ENCODE assay signal across 16 mouse cellular contexts in the genomic region with DNA sequence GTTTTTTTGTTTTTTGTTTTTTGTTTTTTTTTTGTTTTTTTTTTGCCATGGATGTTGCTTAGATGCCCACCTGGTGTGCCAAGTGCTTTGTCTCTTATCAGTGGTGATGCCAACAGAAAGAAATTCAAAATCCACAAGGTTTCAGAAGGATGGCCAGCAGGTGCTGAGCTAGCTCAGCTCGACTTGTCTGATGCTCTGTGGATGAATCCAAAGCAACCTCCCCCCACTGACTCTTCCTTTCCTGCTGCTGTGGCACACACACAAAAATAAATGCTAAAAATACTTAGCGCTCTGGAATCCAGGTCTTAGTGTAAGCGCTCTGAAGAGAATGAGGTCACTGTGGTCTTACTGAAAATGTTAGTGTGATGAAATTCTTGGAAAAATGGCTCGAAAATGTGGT. TPM values are rescaled to one million over a fixed set of nuclear protein-coding genes. Genes with fewer than 3 reads are reported as not detected.
DNase-seq lines count a peak whose midpoint lies in the region; ATAC-seq and TF ChIP-seq lines count a peak whose summit lies in the region.
"Had no signal": no experiment of that assay in that cellular context is flagged by ENCODE, and none has a peak within 500 bp of the region (broad histone marks: within the 10 kb centered on the region; RNA-seq: fewer than 3 reads in every experiment).

No protein-coding gene starts in this region.

- H3K4me3 ChIP-seq in midbrain, embryonic 14.5 days (replicated peaks; ENCODE audit: low read depth, low read length) = no peak overlapping the region
- H3K4me3 ChIP-seq in midbrain, embryonic 11.5 days (ENCODE audit: low read depth, low read length) = no peak overlapping the region
- H3K4me3 ChIP-seq in cerebellum, adult 2 months (replicated peaks; ENCODE audit: insufficient read depth, low read depth, low read length) = no peak overlapping the region
- H3K4me3 ChIP-seq: embryonic facial prominence, embryonic 13.5 days; forebrain, embryonic 10.5 days; heart, embryonic 15.5 days; limb, embryonic 15.5 days had no signal

- no peaks in the 10 kb centered on the region for H3K27me3 ChIP-seq in midbrain, embryonic 14.5 days (ENCODE audit: control insufficient read depth, insufficient read depth, low read length)
- H3K27me3 ChIP-seq in midbrain, embryonic 11.5 days (ENCODE audit: control insufficient read depth, insufficient read depth, low read length) = no peaks in the 10 kb centered on the region
- no peaks in the 10 kb centered on the region for H3K27me3 ChIP-seq in cerebellum, adult 2 months (ENCODE audit: control insufficient read depth, insufficient read depth, low read length)
- H3K27me3 ChIP-seq: embryonic facial prominence, embryonic 13.5 days; heart, embryonic 15.5 days; limb, embryonic 15.5 days had no signal

- 0 out of 2 replicates have a peak, but pooled peaks cover 10% of the 10 kb centered on the region for H3K36me3 ChIP-seq in midbrain, embryonic 14.5 days (ENCODE audit: control insufficient read depth, insufficient read depth, low read length)
- H3K36me3 ChIP-seq in midbrain, embryonic 11.5 days (ENCODE audit: control insufficient read depth, insufficient read depth, low read length) = no peaks in the 10 kb centered on the region
- H3K36me3 ChIP-seq: embryonic facial prominence, embryonic 13.5 days; heart, embryonic 15.5 days; limb, embryonic 15.5 days had no signal

- no peaks in the 10 kb centered on the region; the same call in 1 of the 2 replicates for H3K4me1 ChIP-seq in midbrain, embryonic 14.5 days (ENCODE audit: control insufficient read depth, insufficient read depth, low read length)
- peaks cover 7% of the 10 kb centered on the region for H3K4me1 ChIP-seq in midbrain, embryonic 11.5 days (ENCODE audit: control insufficient read depth, insufficient read depth, low read length)
- peaks cover 24% of the 10 kb centered on the region for H3K4me1 ChIP-seq in cerebellum, adult 2 months (ENCODE audit: control insufficient read depth, insufficient read depth, low read length)
- H3K4me1 ChIP-seq: embryonic facial prominence, embryonic 13.5 days; heart, embryonic 15.5 days; limb, embryonic 15.5 days had no signal

- TF ChIP-seq CTCF in cerebellum, adult 2 months (IDR thresholded peaks at IDR 0.05; ENCODE audit: borderline replicate concordance, insufficient read depth, low read depth, low read length) = peak; percentile 23; the same call in 1 of the 2 replicates

- H3K4me2 ChIP-seq in midbrain, embryonic 14.5 days (ENCODE audit: low read length) = no peak overlapping the region
- no peak overlapping the region for H3K4me2 ChIP-seq in midbrain, embryonic 11.5 days
- H3K4me2 ChIP-seq: embryonic facial prominence, embryonic 13.5 days; heart, embryonic 15.5 days; limb, embryonic 15.5 days; lung, embryonic 14.5 days had no signal

- H3K9me3 ChIP-seq in midbrain, embryonic 14.5 days (ENCODE audit: control insufficient read depth, low read length) = no peaks in the 10 kb centered on the region
- no peaks in the 10 kb centered on the region for H3K9me3 ChIP-seq in midbrain, embryonic 11.5 days (ENCODE audit: control insufficient read depth, low read length)
- H3K9me3 ChIP-seq: embryonic facial prominence, embryonic 13.5 days; forebrain, embryonic 10.5 days; heart, embryonic 15.5 days; limb, embryonic 15.5 days had no signal

- H3K27ac ChIP-seq in midbrain, embryonic 14.5 days (replicated peaks; ENCODE audit: low read depth, low read length) = no peak overlapping the region
- no peak overlapping the region for H3K27ac ChIP-seq in midbrain, embryonic 11.5 days (ENCODE audit: low read depth, low read length)
- peak overlapping the region; percentile 75 for H3K27ac ChIP-seq in cerebellum, adult 2 months (ENCODE audit: insufficient read depth, low read length)
- H3K27ac ChIP-seq: embryonic facial prominence, embryonic 13.5 days; forebrain, embryonic 10.5 days; heart, embryonic 15.5 days; limb, embryonic 15.5 days had no signal

- peak; percentile 34 for DNase-seq in heart, adult 8-10 months (ENCODE audit: low spot score)
- no peak for DNase-seq in heart, postnatal 25 days (ENCODE audit: low spot score)
- DNase-seq in midbrain, embryonic 14.5 days = peak; percentile 16
- DNase-seq in midbrain, embryonic 11.5 days (ENCODE audit: low spot score, missing footprints) = no peak
- peak; percentile 49 to 81 for DNase-seq in cerebellum, adult 2 months
- DNase-seq in skeletal muscle tissue, adult 2 months (ENCODE audit: low read depth, low spot score) = peak; percentile 41
- DNase-seq in B cell, adult 2 months = no peak
- DNase-seq: adrenal gland, postnatal 25 days; gastrocnemius, postnatal 10 days; kidney, adult 9 months; lung, embryonic 14.5 days had no signal

- intact Hi-C loops in heart, postnatal 25 days (cut with DNase I) = no loop called here

- TF ChIP-seq POLR2A in cerebellum, adult 2 months (IDR thresholded peaks at IDR 0.05; ENCODE audit: borderline replicate concordance, insufficient read depth, low read length) = no peak

- H3K9ac ChIP-seq in midbrain, embryonic 14.5 days (replicated peaks; ENCODE audit: low read length) = no peak overlapping the region
- no peak overlapping the region for H3K9ac ChIP-seq in midbrain, embryonic 11.5 days (ENCODE audit: low read length)
- H3K9ac ChIP-seq: embryonic facial prominence, embryonic 13.5 days; heart, embryonic 15.5 days; limb, embryonic 15.5 days; lung, embryonic 14.5 days had no signal

- no peak for ATAC-seq in midbrain, embryonic 14.5 days (ENCODE audit: low FRiP score, low TSS enrichment)
- ATAC-seq in midbrain, embryonic 11.5 days (ENCODE audit: low FRiP score) = no peak

- WGBS in midbrain, embryonic 14.5 days = 77% methylated on average over 4 of the region's 4 CpGs
- 79% methylated on average over 4 of the region's 4 CpGs for WGBS in midbrain, embryonic 11.5 days
- 7% methylated on average over 4 of the region's 4 CpGs for WGBS in cerebellum, adult 2 months

RNA-seq across cellular contexts. Expression of a gene that starts 28.4 kb away (rescaled TPM):
- total RNA-seq in heart, adult 8-10 months (2022) = 1 to 10 TPM in 2 of 4 experiments, under 1 TPM in 2; 0.65 to 1.5 (median 1.1) TPM
- total RNA-seq in heart, postnatal 25 days (2021) = 1 to 10 TPM; 1.2 to 1.4 TPM
- polyA plus RNA-seq in midbrain, embryonic 14.5 days (2014; fragmentation: Nextera tagmentation; extraction: Ambion mirVana) = 96.7 and 100 TPM in 2 replicates
- polyA plus RNA-seq in midbrain, embryonic 11.5 days (2014; fragmentation: Nextera tagmentation; extraction: Ambion mirVana) = 35.8 and 37.8 TPM in 2 replicates
- polyA plus RNA-seq in cerebellum, adult 2 months (2012; rRNA removed) = 136 and 139 TPM in 2 replicates
- total RNA-seq: common myeloid progenitor, adult 5-6 weeks had no signal

Comparison
In these comparisons a context has a peak if more than half of its experiments do, and no peak if none do; other contexts are left out.
1. DNase-seq: peak in heart, adult 8-10 months (single experiment), midbrain, embryonic 14.5 days (single experiment), cerebellum, adult 2 months (2 of 2) and skeletal muscle tissue, adult 2 months (single experiment); none in heart, postnatal 25 days (single experiment), midbrain, embryonic 11.5 days (single experiment) and B cell, adult 2 months (0 of 2).